Mouse (Mus musculus): Measurements from ENCODE around the gene Tamm41. TPM values are rescaled to one million over a fixed set of nuclear protein-coding genes. Genes with fewer than 3 reads are reported as not detected.

The Tamm41 gene
- 13.4 to 23.4 TPM (median 15.4 TPM) in 3 replicates for total RNA-seq (2017)

DNA sequence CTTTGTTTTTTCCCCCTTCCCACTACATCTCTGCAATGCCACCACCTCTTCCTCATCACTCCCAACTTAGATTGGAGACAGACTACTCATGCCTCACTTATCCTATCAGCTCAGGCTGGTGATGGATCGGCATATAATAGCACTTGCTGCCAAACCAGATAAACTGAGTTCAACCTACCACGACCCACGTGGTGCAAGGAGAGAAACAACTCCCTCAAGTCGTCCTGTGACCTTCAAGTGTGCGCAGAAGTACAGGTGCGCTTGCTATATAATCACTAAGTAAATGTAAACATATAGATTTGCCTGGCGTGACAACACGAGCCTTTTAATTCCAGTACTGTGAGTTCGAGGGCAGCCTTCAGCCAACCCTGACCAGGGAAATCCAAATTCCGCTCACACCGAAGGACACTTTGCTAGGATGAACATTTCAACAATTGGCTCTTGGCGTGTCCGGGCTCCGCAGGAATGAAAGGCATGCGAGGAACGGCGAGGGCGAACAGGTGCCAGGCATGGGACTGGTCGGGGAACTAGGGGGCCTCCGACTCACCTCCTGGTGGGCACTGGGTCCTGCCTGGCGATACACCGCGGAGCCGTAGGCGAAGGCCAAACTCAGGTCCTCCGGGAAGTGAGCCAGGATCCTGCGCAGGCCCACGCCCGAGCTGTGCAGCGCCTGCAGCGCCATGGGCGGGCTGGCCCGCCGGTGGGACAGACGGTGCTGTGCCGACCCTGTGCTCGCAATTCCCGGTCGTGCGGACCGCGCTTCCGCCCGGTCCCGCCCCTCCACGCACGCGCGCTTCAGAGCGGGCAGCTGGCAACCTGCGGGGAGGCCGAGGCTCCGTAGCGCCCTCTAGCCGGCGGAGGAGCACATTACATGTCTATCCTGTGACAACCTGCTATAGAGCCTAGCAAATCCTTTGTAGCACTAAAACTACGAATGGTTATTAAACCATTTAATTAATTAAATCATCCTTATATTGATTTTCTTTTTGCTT lies at the start of gene Tamm41:
TSS of gene Tamm41 (minus strand) at position 774 of the 992 bp plus-strand sequence.
- ATAC-seq (replicated peaks; ENCODE audit: insufficient number of reproducible peaks, low FRiP score, low TSS enrichment, poor library complexity, severe bottlenecking): peak; percentile 95

DNA sequence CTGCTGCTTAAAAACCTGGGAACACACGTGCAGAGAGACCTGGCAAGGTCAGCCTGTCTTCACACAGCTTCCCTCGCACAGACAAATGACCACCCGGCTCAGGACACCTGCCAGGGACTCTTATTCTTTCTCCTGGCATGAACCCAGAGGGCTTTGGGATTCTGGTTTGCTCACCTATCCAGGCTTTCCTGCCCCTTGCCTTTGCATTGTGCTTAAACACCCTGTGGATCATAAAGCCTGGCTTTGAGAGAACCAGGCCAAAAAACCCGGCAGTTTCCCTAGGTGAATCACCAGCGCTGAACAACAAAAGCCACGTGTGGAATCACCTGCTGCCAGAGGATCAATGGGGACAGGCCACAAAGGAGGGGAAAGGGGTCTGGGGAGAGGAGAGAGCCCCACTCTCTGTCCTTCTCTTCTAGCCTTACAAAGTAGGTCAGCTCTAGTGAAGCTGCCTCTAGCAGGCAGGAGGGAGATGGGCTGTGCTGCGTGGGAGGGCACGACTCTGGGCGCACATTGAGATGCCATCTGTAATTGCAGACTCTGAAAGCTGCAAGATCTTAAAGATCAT lies 47.7 kb upstream of the Tamm41 start:
- no peak for ATAC-seq (replicated peaks; ENCODE audit: insufficient number of reproducible peaks, low FRiP score, low TSS enrichment, poor library complexity, severe bottlenecking)

DNA sequence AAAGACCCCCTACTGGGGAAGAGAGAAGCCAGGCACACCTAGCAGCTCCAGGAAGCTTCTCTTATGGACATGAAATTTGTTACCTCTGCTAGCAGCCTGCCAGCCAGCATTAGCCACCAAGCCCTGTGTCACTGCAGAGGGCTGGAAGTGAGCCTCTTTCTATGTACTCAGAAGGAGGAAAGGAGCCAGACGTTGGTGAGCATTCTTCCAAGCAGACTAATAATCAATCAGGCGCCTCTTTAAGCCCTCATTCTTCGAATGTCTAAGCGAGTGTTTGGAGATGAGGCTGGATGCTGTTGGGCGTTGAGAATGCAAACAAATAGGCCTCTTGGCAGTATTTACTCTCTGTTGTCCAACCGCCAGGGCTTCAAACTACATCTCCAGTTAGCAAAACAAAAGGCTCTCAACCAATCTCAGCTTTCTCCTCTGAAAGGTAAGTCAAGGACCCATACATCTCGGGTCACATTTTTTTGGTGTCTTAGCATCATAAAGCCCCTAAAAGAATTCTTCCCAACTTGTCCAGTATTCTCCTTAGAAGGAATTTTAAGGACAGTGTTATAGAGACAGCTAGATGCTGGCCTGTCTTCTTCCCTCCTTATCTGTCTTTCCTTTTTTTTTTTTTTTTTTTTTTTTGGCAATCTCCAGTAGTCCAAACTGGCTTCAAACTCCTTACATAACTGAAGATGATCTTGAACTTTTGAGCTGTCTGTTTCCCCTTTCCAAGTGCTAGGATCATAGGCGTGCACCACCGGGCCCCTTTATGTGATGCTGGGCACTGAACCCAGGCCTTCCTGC lies 39.3 kb upstream of the Tamm41 start:
- no peak for ATAC-seq (replicated peaks; ENCODE audit: insufficient number of reproducible peaks, low FRiP score, low TSS enrichment, poor library complexity, severe bottlenecking)

DNA sequence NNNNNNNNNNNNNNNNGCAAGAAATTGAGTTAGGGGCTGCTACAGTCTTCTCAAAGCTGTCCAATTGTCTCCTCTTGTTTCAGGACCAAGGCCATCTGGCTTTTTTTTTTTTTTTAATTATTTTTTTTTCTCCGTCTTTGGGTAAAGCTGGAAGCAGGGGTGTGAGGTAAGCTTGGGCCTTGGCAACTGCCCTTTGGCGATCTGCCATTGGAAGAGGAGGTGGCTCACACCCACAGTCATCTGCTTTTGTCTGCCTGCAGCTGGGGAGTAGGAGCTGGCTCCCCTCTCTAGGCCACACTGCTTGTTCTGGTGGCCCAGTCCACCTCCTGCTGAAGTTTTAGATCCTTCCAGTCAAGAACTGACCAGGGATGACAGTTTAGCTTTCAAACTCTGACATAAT lies 34.3 kb upstream of the Tamm41 start:
- ATAC-seq (replicated peaks; ENCODE audit: insufficient number of reproducible peaks, low FRiP score, low TSS enrichment, poor library complexity, severe bottlenecking): no peak

DNA sequence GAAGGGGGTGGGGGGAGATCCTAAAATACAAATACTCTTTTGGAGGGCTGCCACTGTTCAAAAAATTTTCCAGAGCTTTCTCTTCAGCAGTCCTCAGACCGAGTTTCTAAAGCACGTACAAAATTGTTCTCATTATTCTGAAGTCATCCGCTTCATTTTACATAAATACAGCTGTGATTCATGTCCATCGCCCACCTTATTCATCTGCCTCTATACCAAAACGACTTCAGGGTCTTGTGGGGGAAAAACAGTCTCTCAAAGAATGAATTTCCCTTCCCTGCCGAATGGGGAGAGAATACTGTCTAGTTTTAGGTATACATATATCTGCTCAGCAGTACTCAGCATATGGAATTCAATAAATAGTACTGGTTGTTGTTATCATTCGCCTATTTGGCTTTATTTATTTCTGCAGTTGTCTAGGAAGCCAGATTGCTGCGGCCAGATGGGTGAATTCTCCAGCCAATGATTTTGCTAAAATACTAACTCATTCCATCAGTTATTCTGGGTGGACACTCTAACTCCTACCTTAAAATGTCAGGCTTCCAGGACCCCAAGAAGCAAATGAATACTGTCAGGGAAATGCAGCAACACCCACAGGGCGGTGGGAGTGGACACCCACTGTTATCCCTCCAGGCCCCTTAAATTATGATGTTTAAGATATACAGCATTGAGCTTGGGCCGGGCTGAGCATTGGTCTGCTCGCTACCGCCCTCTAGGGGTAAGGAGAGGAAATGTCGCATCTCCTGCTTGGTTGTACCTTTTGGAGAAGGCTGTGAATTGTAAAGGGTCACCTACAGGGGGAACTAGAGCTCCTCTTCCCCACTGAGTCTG lies 27.9 kb upstream of the Tamm41 start:
- ATAC-seq (replicated peaks; ENCODE audit: insufficient number of reproducible peaks, low FRiP score, low TSS enrichment, poor library complexity, severe bottlenecking): peak; percentile 76

DNA sequence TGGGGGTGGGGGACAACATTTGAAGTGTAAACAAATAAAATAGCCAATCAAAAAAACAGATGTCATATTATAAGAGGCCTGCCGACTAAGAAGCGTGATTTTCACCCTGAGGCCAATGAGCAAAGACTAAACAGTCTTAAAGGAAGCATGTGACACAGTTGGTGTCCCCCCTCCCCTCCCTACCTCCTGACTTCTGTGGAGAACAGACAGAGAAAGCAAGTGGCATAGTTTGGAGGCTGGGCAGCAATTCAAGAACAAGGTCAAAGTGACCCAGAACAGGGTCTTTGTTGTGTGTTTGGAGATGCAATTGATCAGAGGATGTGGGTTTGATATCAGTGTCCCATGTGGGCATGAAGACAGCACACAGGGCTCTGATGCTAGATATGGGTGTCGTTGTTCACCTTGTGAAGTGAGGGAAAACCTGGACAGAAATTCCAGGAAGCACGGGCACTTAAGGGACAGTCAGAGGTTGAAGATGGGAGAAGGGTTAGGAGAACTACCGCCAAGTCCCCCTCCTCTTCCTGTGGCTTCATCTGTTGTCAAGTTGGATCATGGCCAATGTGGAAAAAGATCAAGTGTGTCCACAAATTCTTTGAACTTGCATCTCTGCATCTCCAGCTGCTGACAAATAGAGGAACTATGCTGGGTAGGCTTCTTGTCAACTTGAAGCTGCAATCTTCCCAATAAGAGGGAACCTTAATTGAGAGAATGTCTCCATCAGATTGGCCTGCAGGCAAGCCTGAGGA lies 25.1 kb upstream of the Tamm41 start:
- no peak for ATAC-seq (replicated peaks; ENCODE audit: insufficient number of reproducible peaks, low FRiP score, low TSS enrichment, poor library complexity, severe bottlenecking)

DNA sequence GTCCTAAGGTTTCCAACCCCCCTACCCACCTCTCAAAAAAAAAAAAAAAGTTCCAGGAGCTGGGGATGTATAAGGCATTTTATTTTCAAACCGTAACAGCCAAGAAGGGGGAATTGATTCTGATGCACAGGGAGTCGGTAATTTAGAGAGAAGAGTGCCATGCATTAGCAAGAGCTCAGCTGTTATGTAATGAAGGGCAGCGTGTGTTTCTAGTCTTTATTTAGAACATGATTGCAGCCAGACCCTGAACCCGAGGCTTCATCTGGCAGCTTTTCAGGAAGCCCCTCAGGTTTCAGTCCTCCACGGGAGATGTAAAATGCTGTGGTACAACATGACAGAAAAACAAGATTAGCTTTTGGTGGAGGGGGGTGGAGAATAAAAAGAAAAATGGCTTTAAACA lies 21.6 kb upstream of the Tamm41 start:
- no peak for ATAC-seq (replicated peaks; ENCODE audit: insufficient number of reproducible peaks, low FRiP score, low TSS enrichment, poor library complexity, severe bottlenecking)

DNA sequence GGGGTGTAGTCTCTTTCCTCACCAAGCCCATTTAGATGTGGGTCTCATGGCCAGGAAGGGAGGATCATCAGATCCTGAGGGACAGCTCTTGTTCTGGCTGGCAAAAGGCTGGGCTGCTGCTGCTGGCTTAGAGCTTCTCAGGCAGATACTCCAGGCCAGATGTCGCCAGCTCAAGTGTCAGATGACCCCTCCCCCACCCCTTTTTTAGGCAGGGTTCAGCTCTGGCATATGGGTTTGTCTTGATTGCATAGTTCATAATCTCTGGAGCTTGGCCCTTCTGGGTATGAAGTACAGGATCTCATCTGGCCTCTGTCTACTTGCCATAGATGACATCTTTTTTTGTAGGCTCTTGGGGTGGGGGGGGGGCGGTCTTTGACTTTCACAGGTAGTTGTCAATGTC lies 19.0 kb upstream of the Tamm41 start:
- ATAC-seq (replicated peaks; ENCODE audit: insufficient number of reproducible peaks, low FRiP score, low TSS enrichment, poor library complexity, severe bottlenecking): no peak

DNA sequence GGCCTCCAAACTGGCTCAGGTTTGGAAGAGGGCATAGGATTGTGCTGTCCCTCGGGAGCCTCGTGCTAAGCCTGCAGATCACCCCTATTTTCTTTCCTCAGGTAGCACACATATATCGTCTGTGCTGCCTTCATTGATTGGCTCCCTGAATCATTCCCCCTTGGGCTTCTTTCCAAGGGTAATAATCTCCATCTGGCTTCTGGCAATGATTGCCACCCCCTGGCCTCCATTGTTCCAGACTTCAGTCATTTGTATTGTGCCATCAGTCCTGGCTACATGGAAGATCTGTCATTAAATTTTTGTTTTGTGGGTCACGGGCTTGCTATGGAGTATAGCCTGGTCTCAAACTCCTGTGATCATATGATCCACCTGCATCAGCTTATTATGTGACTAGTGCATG lies 17.8 kb upstream of the Tamm41 start:
- ATAC-seq (replicated peaks; ENCODE audit: insufficient number of reproducible peaks, low FRiP score, low TSS enrichment, poor library complexity, severe bottlenecking): no peak

DNA sequence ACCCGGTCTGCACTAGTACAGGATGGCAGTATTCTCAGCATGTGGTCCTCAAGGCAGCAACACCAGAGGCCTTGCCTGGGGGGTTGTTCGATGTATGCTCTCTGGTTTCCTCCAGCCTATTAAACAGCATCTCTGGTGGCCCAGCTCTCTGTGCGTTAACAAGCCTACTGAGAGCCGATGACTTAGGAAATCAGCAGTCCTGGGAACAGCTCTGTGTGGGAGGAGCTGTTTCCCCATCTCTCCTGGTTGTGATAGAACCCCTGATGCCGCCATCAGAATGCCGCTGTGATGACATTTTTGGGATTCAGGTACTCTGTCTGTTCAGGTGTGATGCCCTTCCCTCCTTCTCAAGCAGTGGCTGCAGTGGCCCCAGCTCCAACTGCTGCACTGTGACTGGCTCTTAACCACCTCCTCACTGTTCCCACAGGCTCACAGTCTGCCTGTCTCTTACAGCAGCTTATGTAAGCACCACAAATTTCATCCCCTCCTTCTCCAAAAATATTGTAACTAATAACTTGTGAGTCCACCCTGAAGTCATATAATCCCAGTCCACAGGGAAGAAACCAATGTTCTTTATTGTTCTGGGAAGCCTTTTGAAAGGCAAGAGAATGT lies 14.0 kb upstream of the Tamm41 start:
- no peak for ATAC-seq (replicated peaks; ENCODE audit: insufficient number of reproducible peaks, low FRiP score, low TSS enrichment, poor library complexity, severe bottlenecking)

DNA sequence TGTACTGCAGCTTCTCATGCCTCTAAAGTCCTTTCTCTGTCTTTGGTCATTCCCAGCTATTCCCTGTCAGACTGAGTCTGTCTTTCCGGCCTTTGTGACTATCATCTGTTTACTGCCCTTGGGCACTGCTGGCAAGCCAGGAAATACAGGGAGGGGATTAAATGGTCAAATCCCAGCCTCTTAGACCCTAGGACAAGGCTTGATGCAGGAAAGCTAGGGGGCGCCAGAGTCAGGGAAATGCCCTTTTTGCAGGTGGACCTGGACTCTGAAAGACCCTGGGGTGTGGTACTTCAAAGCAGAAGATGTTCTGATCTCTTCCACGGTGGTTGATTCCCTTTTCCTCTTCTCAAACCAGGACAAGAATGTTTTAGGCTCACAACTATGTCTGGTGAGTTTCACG lies 11.3 kb upstream of the Tamm41 start:
- no peak for ATAC-seq (replicated peaks; ENCODE audit: insufficient number of reproducible peaks, low FRiP score, low TSS enrichment, poor library complexity, severe bottlenecking)

DNA sequence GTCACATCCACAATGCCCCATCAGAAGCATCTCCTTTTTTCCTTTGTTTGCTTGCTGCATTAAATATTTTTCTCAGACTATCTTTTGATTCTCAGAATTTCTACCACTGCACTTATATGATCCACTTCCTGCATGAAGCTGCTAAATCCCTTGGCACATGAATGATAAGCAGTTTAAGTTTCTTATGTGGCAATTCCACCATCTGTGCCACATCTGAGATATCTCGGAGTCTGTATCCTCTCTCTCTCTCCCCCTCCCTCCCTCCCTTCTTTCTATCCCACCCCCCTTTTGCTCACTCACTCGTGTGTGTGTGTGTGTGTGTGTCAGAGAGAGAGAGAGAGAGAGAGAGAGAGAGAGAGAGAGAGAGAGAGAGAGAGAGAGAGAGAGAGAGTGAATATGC lies 10.1 kb upstream of the Tamm41 start:
- no peak for ATAC-seq (replicated peaks; ENCODE audit: insufficient number of reproducible peaks, low FRiP score, low TSS enrichment, poor library complexity, severe bottlenecking)

DNA sequence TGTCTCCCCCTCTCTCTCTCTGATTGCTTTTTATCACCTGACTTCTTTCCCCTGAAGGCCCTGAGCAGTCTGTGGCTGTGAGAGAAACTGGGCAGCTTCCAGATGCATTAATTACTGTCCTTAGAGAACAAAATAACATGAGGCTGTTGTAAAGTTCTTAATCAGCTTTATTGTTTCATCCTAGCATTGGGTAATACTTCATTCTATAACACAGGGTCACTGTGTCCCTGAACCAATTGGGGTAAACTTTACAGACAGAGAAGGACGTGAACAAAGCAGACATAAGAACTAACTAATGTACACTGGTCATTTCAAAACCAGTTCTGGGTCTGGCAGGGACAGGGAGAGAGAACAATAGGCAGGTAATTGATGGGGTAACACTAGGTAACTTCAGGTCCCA lies 8.4 kb upstream of the Tamm41 start:
- ATAC-seq (replicated peaks; ENCODE audit: insufficient number of reproducible peaks, low FRiP score, low TSS enrichment, poor library complexity, severe bottlenecking): no peak

DNA sequence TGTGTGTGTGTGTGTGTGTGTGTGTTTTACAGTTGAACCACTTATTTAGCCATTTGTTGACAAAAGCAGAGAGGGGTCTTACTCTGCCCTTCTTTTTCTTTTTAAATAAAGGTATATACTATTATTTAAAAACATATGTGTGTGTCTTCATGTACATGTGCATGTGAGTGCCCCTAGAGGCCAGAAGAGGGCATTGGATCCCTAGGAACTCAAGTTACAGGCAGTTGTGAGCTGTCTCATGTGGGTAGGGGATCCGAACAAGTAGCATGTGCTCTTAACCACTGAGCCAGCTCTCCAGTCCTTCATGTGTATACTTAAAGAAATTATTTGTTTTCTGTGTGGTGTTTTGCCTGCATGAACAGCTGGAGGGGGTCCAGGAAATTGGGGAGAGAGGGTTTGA lies 7.0 kb upstream of the Tamm41 start:
- ATAC-seq (replicated peaks; ENCODE audit: insufficient number of reproducible peaks, low FRiP score, low TSS enrichment, poor library complexity, severe bottlenecking): no peak

DNA sequence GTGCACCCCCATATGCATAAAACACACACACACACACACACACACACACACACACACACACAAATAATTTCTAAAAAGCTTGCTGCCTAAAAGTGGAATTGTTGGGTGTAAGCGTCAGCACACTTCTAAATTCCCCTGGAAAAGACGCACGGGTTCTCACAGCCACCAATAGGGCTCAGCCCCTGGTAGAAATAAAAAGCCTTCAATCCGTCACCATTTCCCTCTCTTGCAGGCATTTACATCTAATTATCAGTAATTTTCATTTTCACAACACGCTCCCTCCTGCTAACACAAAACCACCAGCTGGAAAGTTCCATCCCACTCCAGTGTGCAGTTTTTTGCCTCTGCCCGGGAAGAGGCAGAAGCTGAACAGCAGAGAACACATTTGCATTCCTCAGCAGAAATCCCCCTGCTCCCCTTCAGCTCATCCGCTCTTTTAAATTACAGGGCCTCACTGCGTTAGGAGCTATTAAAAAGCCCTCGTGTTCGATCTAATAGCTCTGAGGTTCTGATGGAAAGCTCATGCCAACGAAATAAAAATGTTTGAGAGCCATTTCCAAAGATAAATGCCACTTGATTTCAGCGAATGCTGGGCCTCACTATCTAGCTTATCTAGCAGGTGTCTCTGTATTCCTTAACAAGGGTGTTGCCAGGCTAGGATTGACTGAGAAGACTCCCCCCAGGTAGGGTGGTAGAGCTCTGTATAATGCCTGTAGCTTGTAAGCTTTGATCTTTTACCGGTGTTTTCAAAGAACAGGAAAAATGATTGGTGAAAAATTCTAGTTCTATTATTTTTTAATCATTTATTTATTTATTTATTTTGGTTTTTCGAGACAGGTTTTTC lies 6.2 kb upstream of the Tamm41 start:
- ATAC-seq (replicated peaks; ENCODE audit: insufficient number of reproducible peaks, low FRiP score, low TSS enrichment, poor library complexity, severe bottlenecking): no peak

DNA sequence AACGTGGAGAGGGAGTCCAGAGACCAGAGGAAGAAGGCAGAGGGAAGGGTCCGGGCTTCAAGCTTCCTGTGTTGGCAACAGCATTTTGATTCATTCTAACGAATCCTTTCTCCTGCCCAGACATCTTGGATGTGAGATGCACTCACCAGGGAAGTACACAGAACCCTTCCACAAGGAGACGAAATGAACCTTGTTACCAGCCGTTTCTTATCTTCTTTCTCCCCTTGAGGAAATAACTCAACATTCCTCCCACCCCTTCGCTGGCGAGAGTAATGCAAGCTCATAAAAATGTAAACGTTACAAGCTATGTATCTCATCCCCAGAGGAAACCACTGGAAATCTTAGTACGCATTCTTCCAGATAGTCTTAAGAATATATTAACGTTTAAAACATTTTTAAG lies 4.9 kb upstream of the Tamm41 start:
- no peak for ATAC-seq (replicated peaks; ENCODE audit: insufficient number of reproducible peaks, low FRiP score, low TSS enrichment, poor library complexity, severe bottlenecking)

DNA sequence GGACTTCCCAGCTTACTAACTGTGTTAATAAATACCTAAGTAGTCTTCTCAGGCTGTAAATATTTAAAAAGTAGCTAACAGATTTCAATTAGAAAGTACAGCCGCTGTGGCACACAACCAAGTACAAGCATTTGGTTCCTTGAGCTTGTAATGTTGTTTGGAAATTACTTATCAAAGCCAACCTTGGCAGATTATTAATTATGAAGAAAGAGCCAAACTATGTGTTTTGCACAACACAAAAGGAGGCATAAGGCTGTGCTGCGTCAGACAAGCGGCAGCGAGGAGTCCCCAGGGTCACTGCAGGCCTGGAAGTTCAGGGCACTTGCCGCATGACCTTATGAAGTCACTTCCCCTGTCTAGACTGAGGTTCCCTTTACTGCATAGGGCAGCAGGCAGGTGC lies 4.2 kb downstream of the Tamm41 start:
- no peak for ATAC-seq (replicated peaks; ENCODE audit: insufficient number of reproducible peaks, low FRiP score, low TSS enrichment, poor library complexity, severe bottlenecking)
